Mouse (Mus musculus) lung, adult 2 months (tissue): ENCODE results near the gene Hba-a1.

Experiments used
- CTCF ChIP-seq: fragments of 200-500 bp; IDR thresholded peaks from 2 replicates; pipeline ENCODE4 v1.5.1; 2011; ENCODE audit warnings: mild to moderate bottlenecking, low read length, control low read depth; ENCODE audit not compliant: insufficient read depth
- POLR2A ChIP-seq: fragments of 200-500 bp; IDR thresholded peaks from 2 replicates; pipeline ENCODE4 v1.6.1; 2011; ENCODE audit warnings: low read depth, mild to moderate bottlenecking, control low read depth, low read length, borderline replicate concordance; ENCODE audit errors: extremely low read depth

DNA sequence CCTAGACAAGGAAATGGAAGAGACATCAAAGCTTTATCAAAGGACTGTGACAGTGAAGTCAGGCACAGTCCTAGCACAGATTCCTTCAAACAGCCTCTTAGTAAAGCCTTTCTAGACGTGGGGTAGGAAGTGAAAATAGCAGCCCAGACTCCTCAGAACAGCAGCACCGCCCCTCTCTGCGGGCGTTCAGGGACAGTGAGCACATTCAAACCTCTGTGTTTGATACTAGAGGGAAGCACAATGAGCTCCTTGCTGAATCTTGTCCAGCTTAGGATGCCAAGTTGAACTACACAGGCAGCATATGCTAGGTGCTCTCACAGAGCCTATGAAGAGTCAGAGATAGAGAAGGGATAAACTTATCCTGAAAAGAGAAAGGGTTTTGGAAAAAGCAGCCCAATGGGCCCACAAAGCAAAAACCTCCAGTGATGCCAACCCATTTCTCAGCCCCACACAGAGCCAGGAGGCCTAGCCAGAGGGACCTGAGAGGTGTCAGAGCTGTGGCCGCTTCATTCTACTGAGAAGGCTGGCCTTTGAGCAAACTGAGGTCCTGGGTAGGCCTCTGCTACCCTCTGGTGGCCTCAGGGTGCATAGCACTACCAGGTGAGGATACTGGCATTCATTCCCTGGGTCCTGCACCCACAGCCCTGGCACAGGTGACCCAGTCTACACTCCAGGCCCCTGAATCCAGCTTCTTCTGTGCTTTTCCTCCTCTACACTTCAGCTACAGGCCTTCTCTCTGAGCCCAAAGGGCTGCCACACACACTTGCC is 45.0 kb upstream of the Hba-a1 start:
- no peak for TF ChIP-seq POLR2A
- TF ChIP-seq CTCF, result peak; percentile 99
